13 mouse cellular contexts compared by ENCODE assay signal in genomic region chr12:91787959-91788437, GRCm38 (mm10). TPM values are rescaled to one million over a fixed set of nuclear protein-coding genes. Genes with fewer than 3 reads are reported as not detected.
DNase-seq lines count a peak whose midpoint lies in the region; ATAC-seq and TF ChIP-seq lines count a peak whose summit lies in the region.
"Had no signal": no experiment of that assay in that cellular context is flagged by ENCODE, and none has a peak within 500 bp of the region (broad histone marks: within the 10 kb centered on the region; RNA-seq: fewer than 3 reads in every experiment).

TSS of gene Ston2 (minus strand) at chr12:91788387.

- H3K79me3 ChIP-seq in C2C12 (ENCODE audit: low read depth) = no peaks in the 10 kb centered on the region

- no peak within 1 kb of the TSS for H3K9ac ChIP-seq in kidney, embryonic 16.5 days (replicated peaks; ENCODE audit: low read length)
- H3K9ac ChIP-seq in hindbrain, embryonic 13.5 days = no peak within 1 kb of the TSS

- H3K9me3 ChIP-seq in kidney, embryonic 16.5 days (ENCODE audit: low read length) = no peaks in the 10 kb centered on the region
- H3K9me3 ChIP-seq in hindbrain, embryonic 13.5 days = no peaks in the 10 kb centered on the region

- H3K36me3 ChIP-seq in kidney, embryonic 16.5 days (ENCODE audit: insufficient read depth, low read length) = no peaks in the 10 kb centered on the region
- no peaks in the 10 kb centered on the region for H3K36me3 ChIP-seq in C2C12 (ENCODE audit: control insufficient read depth, insufficient read depth)
- H3K36me3 ChIP-seq in hindbrain, embryonic 13.5 days = no peaks in the 10 kb centered on the region

- 0 out of 2 replicates have a peak, but pooled peaks cover 3% of the 10 kb centered on the region for H3K4me1 ChIP-seq in kidney, embryonic 16.5 days (ENCODE audit: insufficient read depth, low read length)
- H3K4me1 ChIP-seq in hindbrain, embryonic 13.5 days (replicated peaks) = no peaks in the 10 kb centered on the region

- no peak within 1 kb of the TSS for H3K4me2 ChIP-seq in kidney, embryonic 16.5 days (replicated peaks; ENCODE audit: low read depth, low read length)
- no peak within 1 kb of the TSS for H3K4me2 ChIP-seq in hindbrain, embryonic 13.5 days

- H3K27me3 ChIP-seq in kidney, embryonic 16.5 days (ENCODE audit: insufficient read depth, low read length) = 0 out of 2 replicates have a peak, but pooled peaks cover 2% of the 10 kb centered on the region
- H3K27me3 ChIP-seq in C2C12 (ENCODE audit: control insufficient read depth, insufficient read depth, insufficient read length) = no peaks in the 10 kb centered on the region
- H3K27me3 ChIP-seq in Patski = no peaks in the 10 kb centered on the region
- 0 out of 2 replicates have a peak, but pooled peaks cover 2% of the 10 kb centered on the region for H3K27me3 ChIP-seq in hindbrain, embryonic 13.5 days

- no peak within 1 kb of the TSS for H3K4me3 ChIP-seq in kidney, embryonic 16.5 days (ENCODE audit: low read length)
- no peak within 1 kb of the TSS for H3K4me3 ChIP-seq in C2C12 (ENCODE audit: insufficient read depth, poor library complexity, severe bottlenecking)
- no peak within 1 kb of the TSS for H3K4me3 ChIP-seq in hindbrain, embryonic 13.5 days
- H3K4me3 ChIP-seq: erythroblast, embryonic 14.5 days had no signal

- no peak within 1 kb of the TSS for H3ac ChIP-seq in C2C12 (ENCODE audit: control insufficient read depth, insufficient read length, low read depth)

- no peaks in the 10 kb centered on the region for H3K79me2 ChIP-seq in C2C12 (ENCODE audit: control insufficient read depth, insufficient read depth)

- TF ChIP-seq CTCF in C2C12 (IDR thresholded peaks at IDR 0.05; ENCODE audit: control insufficient read depth, insufficient read depth, insufficient read length) = no peak
- no peak for TF ChIP-seq CTCF in Patski (IDR thresholded peaks at IDR 0.05)

- no peak for DNase-seq in kidney, postnatal 10 days
- DNase-seq in Patski (ENCODE audit: low read depth, low spot score) = no peak
- DNase-seq in left cerebral cortex, adult 8-10 months (ENCODE audit: low spot score in 2 of 2) = no peak
- no peak for DNase-seq in testis, postnatal 14 days (ENCODE audit: low spot score)
- DNase-seq in right cerebral cortex, postnatal 36 days (ENCODE audit: low spot score in 2 of 2) = no peak
- DNase-seq: cerebellum, adult 18-20 months; kidney, postnatal 36 days; right cerebral cortex, postnatal 14 days; thymus, postnatal 4 days had no signal

- H3K27ac ChIP-seq in kidney, embryonic 16.5 days (ENCODE audit: low read length) = no peak within 1 kb of the TSS
- no peak within 1 kb of the TSS for H3K27ac ChIP-seq in hindbrain, embryonic 13.5 days

- POLR2A ChIA-PET in Patski (lab: Charles Lee) = no interaction called here

- in situ Hi-C loops in Patski (cut with MboI; ENCODE audit: low pct_unique_long_range_greater_than_20kb) = loop anchor here (25.0 kb wide), 1 partner anchor 376 kb away; no protein-coding TSS in a partner anchor

- ATAC-seq in kidney, embryonic 16.5 days (ENCODE audit: low FRiP score, low TSS enrichment) = peak; percentile 26; the same call in 1 of the 2 replicates
- ATAC-seq in Patski = no peak
- ATAC-seq in hindbrain, embryonic 13.5 days (ENCODE audit: low FRiP score) = no peak

- 62% methylated on average over 9 of the region's 9 CpGs for WGBS in kidney, embryonic 16.5 days
- 79% methylated on average over 9 of the region's 9 CpGs for WGBS in hindbrain, embryonic 13.5 days

- CTCF ChIA-PET in Patski (lab: Charles Lee) = interaction anchor here (0.8 to 2.2 kb wide), 7 partner anchors 7 to 163 kb away, joined by 3 to 7 read pairs (median 3); no protein-coding TSS in a partner anchor

TF ChIP-seq in C2C12, 6 proteins besides CTCF, POLR2A, EP300 and RAD21:
- TF ChIP-seq MAX (IDR thresholded peaks at IDR 0.05) (no peak), CEBPB (IDR thresholded peaks at IDR 0.05; ENCODE audit: low read depth) (no peak), MYOG (IDR thresholded peaks at IDR 0.05; ENCODE audit: control insufficient read depth, extremely low read depth, insufficient read length) (no peak), FOSL1 (IDR thresholded peaks at IDR 0.05; ENCODE audit: insufficient read depth, low read length, poor library complexity, severe bottlenecking) (no peak), USF1 (IDR thresholded peaks at IDR 0.05; ENCODE audit: low read depth) (no peak), MYOD1 (IDR thresholded peaks at IDR 0.05; ENCODE audit: control insufficient read depth, insufficient read length, low read depth) (no peak)

RNA-seq across cellular contexts. Expression of gene Ston2, which starts in this region (rescaled TPM):
- polyA plus RNA-seq in kidney, embryonic 16.5 days (2015; fragmentation: Nextera tagmentation; extraction: Ambion mirVana) = 11.0 TPM in 2 replicates
- polyA plus RNA-seq in C2C12 (2012; fragmentation: generic; extraction: Trizol) = 11.6 TPM
- 14.8 TPM for polyA plus RNA-seq in Patski (2021)
- 10 to 100 TPM; 20.0 to 25.9 (median 23.8) TPM for total RNA-seq in left cerebral cortex, adult 8-10 months (2022)
- 5.3 and 6.3 TPM in 2 replicates for polyA plus RNA-seq in hindbrain, embryonic 13.5 days (2015; fragmentation: Nextera tagmentation; extraction: Ambion mirVana)
